Mouse (Mus musculus) cerebellum, adult (tissue): ENCODE data around the gene Gm21738.
"Not testable (repeated sequence)": the region's sequence is repeated elsewhere in the genome, so short reads cannot be mapped to it uniquely, and the experiment has no call there.

Source experiments
- ATAC-seq: cut with Nextera tagmentation; 2 replicates; pipeline ENCODE4 v1.9.2; 2017; ENCODE audit warnings: mild to moderate bottlenecking, moderate library complexity, mixed read lengths; ENCODE audit not compliant: insufficient number of reproducible peaks, low FRiP score, low TSS enrichment

Gm21738 gene

GRCm38 (mm10) chr14:19418830-19419229, at the start of gene Gm21738:
Gm21738 (minus strand) TSS chr14:19418930.
- ATAC-seq, result not testable (repeated sequence)

GRCm38 (mm10) chr14:19383741-19384140, 35.0 kb downstream of the Gm21738 start:
- not testable (repeated sequence) for ATAC-seq
